Mouse (Mus musculus) kidney, adult 2 months (tissue): ENCODE measurements around the gene Elmo1. TPM values are rescaled to one million over a fixed set of nuclear protein-coding genes. Genes with fewer than 3 reads are reported as not detected.
A peak's percentile ranks its signal among the peaks of the same experiment; 100 is the strongest.

Experiments
- DNase-seq: peaks from one replicate; pipeline ENCODE4 v3.0.0; 2021
- H3K27ac ChIP-seq: fragments of 200-500 bp; 2 replicates; pipeline ENCODE4 v1.5.1; 2012; ENCODE audit warnings: low read depth, low read length, control low read depth, inconsistent platforms; ENCODE audit not compliant: insufficient read depth
- H3K27me3 ChIP-seq: fragments of 200-500 bp; replicated peaks from 2 replicates; pipeline ENCODE4 v1.6.1; 2012; ENCODE audit warnings: mild to moderate bottlenecking, moderate library complexity, low read length, inconsistent platforms; ENCODE audit not compliant: control insufficient read depth, insufficient read depth
- H3K36me3 ChIP-seq: fragments of 200-500 bp; 2 replicates; pipeline ENCODE4 v1.6.1; 2012; ENCODE audit warnings: mild to moderate bottlenecking, moderate library complexity, low read length, inconsistent platforms; ENCODE audit not compliant: control insufficient read depth, insufficient read depth
- H3K4me1 ChIP-seq: fragments of 200-500 bp; 2 replicates; pipeline ENCODE4 v1.6.1; 2011; ENCODE audit warnings: low read length; ENCODE audit not compliant: control insufficient read depth, insufficient read depth
- H3K4me3 ChIP-seq: fragments of 200-500 bp; 2 replicates; pipeline ENCODE4 v1.5.1; 2011; ENCODE audit warnings: mild to moderate bottlenecking, low read depth, low read length, control low read depth; ENCODE audit not compliant: insufficient read depth
- CTCF ChIP-seq: fragments of 200-500 bp; conservative IDR thresholded peaks from 2 replicates; pipeline ENCODE4 v1.5.1; 2011; ENCODE audit warnings: low read depth, mild to moderate bottlenecking, control low read depth, low read length, moderate library complexity, mixed read lengths; ENCODE audit not compliant: insufficient read depth, insufficient read length
- POLR2A ChIP-seq: fragments of 200-500 bp; IDR thresholded peaks from one replicate; pipeline ENCODE4 v1.6.1; 2011; ENCODE audit warnings: low read depth, low read length, control low read depth
- WGBS: fragments of 180-500 bp; shearing (Covaris S2); methylation state at CpG from one replicate; pipeline ENCODE4 v1.1.7; 2018; 5-methylcytosine and 5-hydroxymethylcytosine counted together
- polyA plus RNA-seq: library from polyadenylated mRNA; depleted of rRNA; stranded (reverse); fragments of >200 nt; gene quantifications from 2 replicates; pipeline ENCODE4 v1.2.3, GENCODE M21; 2012

The Elmo1 gene
- polyA plus RNA-seq, 1 experiment = 4.5 TPM

DNA sequence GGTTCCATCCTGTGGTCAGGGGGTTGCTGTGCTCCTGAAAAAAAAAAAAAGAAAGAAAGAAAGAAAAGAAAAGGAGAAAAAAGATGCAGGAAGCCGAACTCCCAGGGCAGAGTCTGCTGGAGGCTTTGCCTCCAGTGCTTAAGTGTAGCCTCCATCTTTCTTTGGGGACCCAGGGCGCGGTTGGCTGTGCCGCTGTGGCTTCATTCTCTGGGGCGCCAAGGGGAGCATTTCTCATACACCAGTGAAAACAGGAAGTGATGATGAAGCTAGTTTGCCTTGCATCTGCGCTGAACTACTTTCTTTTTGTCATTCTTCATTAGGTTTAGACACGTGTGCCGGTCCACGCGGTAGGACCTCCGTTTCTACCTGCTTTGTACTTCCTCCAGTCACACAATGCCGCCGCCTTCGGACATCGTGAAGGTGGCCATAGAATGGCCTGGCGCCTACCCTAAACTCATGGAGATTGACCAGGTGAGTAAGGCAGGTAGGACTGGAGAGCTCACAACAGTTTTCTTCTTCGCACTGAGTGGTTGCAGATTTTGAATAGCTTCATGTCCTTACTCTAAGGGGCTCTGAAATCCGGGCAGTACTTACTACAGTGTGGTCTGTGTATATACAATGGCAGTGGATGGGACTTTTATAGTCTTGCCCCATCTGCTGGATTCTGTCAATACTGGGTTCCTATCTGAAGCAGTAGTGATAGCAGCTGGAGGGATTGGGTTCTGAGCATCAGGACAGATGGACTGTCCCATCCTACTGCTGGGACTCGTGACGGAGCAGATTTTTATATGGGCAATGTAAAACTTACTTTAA is 94.8 kb downstream of the Elmo1 start:
- no peak overlapping the region for H3K27ac ChIP-seq
- TF ChIP-seq POLR2A = no peak
- TF ChIP-seq CTCF = no peak
- no peaks in the 10 kb centered on the region for H3K27me3 ChIP-seq
- no peaks in the 10 kb centered on the region for H3K4me1 ChIP-seq
- peak; percentile 16 for DNase-seq
- H3K36me3 ChIP-seq = no peaks in the 10 kb centered on the region
- peak overlapping the region; percentile 12; the same call in 1 of the 2 replicates for H3K4me3 ChIP-seq
- 76% methylated on average over 20 of the region's 20 CpGs for WGBS

- DNase-seq = no peak
- H3K36me3 ChIP-seq = no peaks in the 10 kb centered on the region
- 83% methylated on average over 4 of the region's 4 CpGs for WGBS
- H3K4me3 ChIP-seq = no peak overlapping the region
- H3K27ac ChIP-seq = no peak overlapping the region
- H3K27me3 ChIP-seq = no peaks in the 10 kb centered on the region
- no peaks in the 10 kb centered on the region for H3K4me1 ChIP-seq
- TF ChIP-seq CTCF = no peak
- no peak for TF ChIP-seq POLR2A
Observed at GRCm38 (mm10) chr13:20185847-20186213, 95.4 kb downstream of the Elmo1 start.

GRCm38 (mm10) chr13:20187647-20188046 is 97.3 kb downstream of the Elmo1 start:
- no peak for TF ChIP-seq CTCF
- no peak for TF ChIP-seq POLR2A
- H3K27ac ChIP-seq = no peak overlapping the region
- WGBS = 53% methylated on average over 2 of the region's 2 CpGs
- H3K36me3 ChIP-seq = no peaks in the 10 kb centered on the region
- DNase-seq = peak; percentile 34
- no peaks in the 10 kb centered on the region for H3K4me1 ChIP-seq
- H3K27me3 ChIP-seq = no peaks in the 10 kb centered on the region
- H3K4me3 ChIP-seq = no peak overlapping the region

- 88% methylated on average over 6 of the region's 6 CpGs for whole genome bisulfite sequencing
- DNase-seq = no peak
- TF ChIP-seq CTCF = no peak
- TF ChIP-seq POLR2A = no peak
- Histone ChIP-seq H3K27me3 (no peaks in the 10 kb centered on the region), H3K27ac (no peak overlapping the region), H3K4me3 (no peak overlapping the region), H3K4me1 (no peaks in the 10 kb centered on the region), H3K36me3 (no peaks in the 10 kb centered on the region)
Observed at GRCm38 (mm10) chr13:20192009-20192584, 101.7 kb downstream of the Elmo1 start.

- H3K27ac ChIP-seq = no peak overlapping the region
- WGBS = 41% methylated on average over 2 of the region's 2 CpGs
- no peak overlapping the region for H3K4me3 ChIP-seq
- H3K36me3 ChIP-seq = no peaks in the 10 kb centered on the region
- no peak for TF ChIP-seq CTCF
- TF ChIP-seq POLR2A = no peak
- DNase-seq = no peak
- no peaks in the 10 kb centered on the region for H3K27me3 ChIP-seq
- no peaks in the 10 kb centered on the region for H3K4me1 ChIP-seq
Observed at GRCm38 (mm10) chr13:20200582-20200981, 110.2 kb downstream of the Elmo1 start.

DNA sequence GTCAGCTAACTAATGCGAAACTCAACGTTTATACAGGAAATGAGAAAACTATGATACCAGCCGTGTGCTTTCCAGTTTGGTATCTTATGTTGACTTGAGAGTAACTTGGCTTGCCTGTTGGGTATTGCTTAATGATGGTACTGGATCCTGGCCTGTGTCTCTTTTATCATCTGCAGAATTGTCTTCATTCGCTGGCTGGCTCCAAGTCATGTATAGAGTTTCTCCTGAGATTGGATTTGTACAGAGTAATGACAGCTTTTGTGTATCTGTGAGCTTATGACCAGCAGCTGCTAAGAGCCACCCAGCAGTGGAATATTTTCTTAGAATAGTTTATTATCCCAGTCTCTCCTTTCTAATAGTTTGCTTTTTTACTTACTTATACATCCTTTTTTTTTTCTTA is 112.2 kb downstream of the Elmo1 start:
- 89% methylated on average over 4 of the region's 4 CpGs for WGBS

GRCm38 (mm10) chr13:20204165-20204564 is 113.8 kb downstream of the Elmo1 start:
- no peak for DNase-seq
- Histone ChIP-seq H3K27ac (no peak overlapping the region), H3K27me3 (no peaks in the 10 kb centered on the region), H3K36me3 (no peaks in the 10 kb centered on the region), H3K4me3 (no peak overlapping the region), H3K4me1 (no peaks in the 10 kb centered on the region)
- no peak for TF ChIP-seq POLR2A
- TF ChIP-seq CTCF = no peak

More for the DNA sequence above, 112.2 kb downstream of the Elmo1 start:
- no peaks in the 10 kb centered on the region for H3K36me3 ChIP-seq
- no peaks in the 10 kb centered on the region for H3K27me3 ChIP-seq
- no peak for DNase-seq
- no peaks in the 10 kb centered on the region for H3K4me1 ChIP-seq
- TF ChIP-seq POLR2A = no peak
- no peak for TF ChIP-seq CTCF
- H3K4me3 ChIP-seq = no peak overlapping the region
- H3K27ac ChIP-seq = no peak overlapping the region
